Mouse (Mus musculus) lung, embryonic 15.5 days (tissue): Measurements from ENCODE around the gene Hnrnpa3. TPM values are rescaled to one million over a fixed set of nuclear protein-coding genes. Genes with fewer than 3 reads are reported as not detected.
"Not testable (repeated sequence)": the region's sequence is repeated elsewhere in the genome, so short reads cannot be mapped to it uniquely, and the experiment has no call there.

ENCODE experiments used
- ATAC-seq: fragments of 200-750 bp; cut with Nextera tagmentation; 2 replicates; pipeline ENCODE4 v1.8.0; 2017; ENCODE audit warnings: moderate number of reproducible peaks, borderline replicate concordance; ENCODE audit not compliant: low FRiP score, low TSS enrichment; ENCODE audit errors: extremely low read depth
- H3K27ac ChIP-seq: fragments of 300-500 bp; sonication (generic); 2 replicates; pipeline ENCODE4 v1.5.1; 2015; ENCODE audit warnings: moderate library complexity, mild to moderate bottlenecking, inconsistent platforms
- H3K27me3 ChIP-seq: fragments of 300-500 bp; sonication (generic); 2 replicates; pipeline ENCODE4 v1.6.1; 2015; ENCODE audit warnings: inconsistent platforms
- H3K36me3 ChIP-seq: fragments of 300-500 bp; sonication (generic); 2 replicates; pipeline ENCODE4 v1.6.1; 2015; ENCODE audit warnings: inconsistent platforms
- H3K4me1 ChIP-seq: fragments of 300-500 bp; sonication (generic); 2 replicates; pipeline ENCODE4 v1.6.1; 2015; ENCODE audit warnings: inconsistent platforms
- H3K4me2 ChIP-seq: fragments of 300-500 bp; sonication (generic); 2 replicates; pipeline ENCODE4 v1.6.1; 2015; ENCODE audit warnings: inconsistent platforms, mild to moderate bottlenecking, moderate library complexity
- H3K4me3 ChIP-seq: fragments of 300-500 bp; sonication (generic); 2 replicates; pipeline ENCODE4 v1.5.1; 2015; ENCODE audit warnings: mild to moderate bottlenecking, inconsistent platforms
- H3K9ac ChIP-seq: fragments of 300-500 bp; sonication (generic); 2 replicates; pipeline ENCODE4 v1.6.1; 2015; ENCODE audit warnings: inconsistent platforms
- H3K9me3 ChIP-seq: fragments of 300-500 bp; sonication (generic); 2 replicates; pipeline ENCODE4 v1.6.1; 2016; ENCODE audit warnings: inconsistent platforms
- WGBS: fragments of 180-500 bp; shearing (Covaris S2); methylation state at CpG from one replicate; pipeline ENCODE4 v1.1.7; 2015; 5-methylcytosine and 5-hydroxymethylcytosine counted together
- polyA plus RNA-seq: library from polyadenylated mRNA; unstranded; fragments of >200 nt; fragmentation: Nextera tagmentation; extraction: Ambion mirVana; gene quantifications from 2 replicates; pipeline ENCODE4 v1.2.1, GENCODE M21; 2015

Hnrnpa3 gene
- polyA plus RNA-seq = 378 and 410 TPM in 2 replicates

GRCm38 (mm10) chr2:75658727-75659628, at the start of gene Hnrnpa3:
Gene Hnrnpa3 (plus strand): TSS chr2:75659261.
- H3K36me3 ChIP-seq = peaks cover 17% of the 10 kb centered on the region
- WGBS = under 1% methylated on average over 97 of the region's 102 CpGs

GRCm38 (mm10) chr2:75609971-75610370, 49.1 kb upstream of the Hnrnpa3 start:
- ATAC-seq = 0 out of 2 replicates have a peak, but pooled peaks have one; percentile 9
- Histone ChIP-seq H3K4me1 (peaks cover 48% of the 10 kb centered on the region), H3K4me2 (peak overlapping the region; percentile 49), H3K27me3 (no peaks in the 10 kb centered on the region), H3K4me3 (peak overlapping the region; percentile 27; the same call in 1 of the 2 replicates), H3K9ac (no peak overlapping the region), H3K9me3 (no peaks in the 10 kb centered on the region), H3K36me3 (no peaks in the 10 kb centered on the region), H3K27ac (peak overlapping the region; percentile 68)
- 62% methylated on average over 15 of the region's 15 CpGs for WGBS

More at GRCm38 (mm10) chr2:75658727-75659628, at the start of gene Hnrnpa3:
- ATAC-seq = peak; percentile 96
- Histone ChIP-seq H3K27me3 (no peaks in the 10 kb centered on the region), H3K4me3 (peak within 1 kb of the TSS; percentile 66), H3K27ac (peak within 1 kb of the TSS; percentile 97), H3K4me1 (peaks cover 16% of the 10 kb centered on the region), H3K9ac (peak within 1 kb of the TSS; percentile 97), H3K4me2 (peak within 1 kb of the TSS; percentile 72), H3K9me3 (no peaks in the 10 kb centered on the region)

GRCm38 (mm10) chr2:75610602-75611001, 48.5 kb upstream of the Hnrnpa3 start:
- H3K4me3 ChIP-seq, H3K9me3 ChIP-seq, H3K27me3 ChIP-seq, H3K36me3 ChIP-seq, H3K9ac ChIP-seq, H3K4me2 ChIP-seq, H3K27ac ChIP-seq, ATAC-seq: not testable (repeated sequence)
- peaks cover 46% of the 10 kb centered on the region for H3K4me1 ChIP-seq
- WGBS = 76% methylated on average over 7 of the region's 7 CpGs

- Histone ChIP-seq H3K36me3 (no peaks in the 10 kb centered on the region), H3K9me3 (no peaks in the 10 kb centered on the region), H3K4me3 (no peak overlapping the region), H3K4me2 (no peak overlapping the region), H3K27me3 (no peaks in the 10 kb centered on the region), H3K27ac (no peak overlapping the region), H3K9ac (no peak overlapping the region), H3K4me1 (peaks cover 46% of the 10 kb centered on the region)
- no peak for ATAC-seq
- WGBS = 79% methylated on average over 15 of the region's 15 CpGs
Measured at GRCm38 (mm10) chr2:75611041-75611805, 47.8 kb upstream of the Hnrnpa3 start.

- Histone ChIP-seq H3K4me2 (no peak overlapping the region), H3K9ac (no peak overlapping the region), H3K27ac (no peak overlapping the region), H3K27me3 (no peaks in the 10 kb centered on the region), H3K4me1 (peaks cover 46% of the 10 kb centered on the region), H3K4me3 (no peak overlapping the region), H3K9me3 (no peaks in the 10 kb centered on the region), H3K36me3 (no peaks in the 10 kb centered on the region)
- 86% methylated on average over 2 of the region's 2 CpGs for WGBS
- no peak for ATAC-seq
Measured at GRCm38 (mm10) chr2:75612006-75612405, 47.1 kb upstream of the Hnrnpa3 start.

- Histone ChIP-seq H3K4me1 (peaks cover 39% of the 10 kb centered on the region), H3K27ac (peak overlapping the region; percentile 76), H3K27me3 (no peaks in the 10 kb centered on the region), H3K9me3 (no peaks in the 10 kb centered on the region), H3K4me2 (peak overlapping the region; percentile 42), H3K36me3 (no peaks in the 10 kb centered on the region), H3K4me3 (peak overlapping the region; percentile 13; the same call in 1 of the 2 replicates), H3K9ac (peak overlapping the region; percentile 10; the same call in 1 of the 2 replicates)
- ATAC-seq = peak; percentile 60
- 6% methylated on average over 14 of the region's 14 CpGs for WGBS
Measured at GRCm38 (mm10) chr2:75612981-75613567, 46.0 kb upstream of the Hnrnpa3 start.

GRCm38 (mm10) chr2:75614577-75614976, 44.5 kb upstream of the Hnrnpa3 start:
- Histone ChIP-seq H3K9ac (no peak overlapping the region), H3K27ac (no peak overlapping the region), H3K4me1 (peaks cover 33% of the 10 kb centered on the region), H3K4me2 (no peak overlapping the region), H3K27me3 (no peaks in the 10 kb centered on the region), H3K9me3 (no peaks in the 10 kb centered on the region), H3K36me3 (no peaks in the 10 kb centered on the region), H3K4me3 (no peak overlapping the region)
- WGBS = 82% methylated on average over 6 of the region's 6 CpGs
- no peak for ATAC-seq

GRCm38 (mm10) chr2:75616911-75617310, 42.1 kb upstream of the Hnrnpa3 start:
- Histone ChIP-seq H3K9ac (no peak overlapping the region), H3K27ac (no peak overlapping the region)
- 90% methylated on average over 8 of the region's 8 CpGs for WGBS

GRCm38 (mm10) chr2:75618712-75619111, 40.3 kb upstream of the Hnrnpa3 start:
- peak; percentile 74; the same call in 1 of the 2 replicates for ATAC-seq
- H3K27ac ChIP-seq = peak overlapping the region; percentile 60
- no peak overlapping the region for H3K4me3 ChIP-seq
- 31% methylated on average over 6 of the region's 6 CpGs for WGBS
- no peak overlapping the region for H3K4me2 ChIP-seq
- H3K36me3 ChIP-seq = no peaks in the 10 kb centered on the region
- no peaks in the 10 kb centered on the region for H3K9me3 ChIP-seq
- no peaks in the 10 kb centered on the region for H3K27me3 ChIP-seq
- H3K4me1 ChIP-seq = peaks cover 13% of the 10 kb centered on the region
- no peak overlapping the region for H3K9ac ChIP-seq

More at GRCm38 (mm10) chr2:75616911-75617310, 42.1 kb upstream of the Hnrnpa3 start:
- Histone ChIP-seq H3K36me3 (no peaks in the 10 kb centered on the region), H3K9me3 (no peaks in the 10 kb centered on the region), H3K27me3 (no peaks in the 10 kb centered on the region), H3K4me1 (peaks cover 22% of the 10 kb centered on the region), H3K4me3 (no peak overlapping the region), H3K4me2 (no peak overlapping the region)
- no peak for ATAC-seq

GRCm38 (mm10) chr2:75621873-75622654, 37.0 kb upstream of the Hnrnpa3 start:
- no peaks in the 10 kb centered on the region for H3K36me3 ChIP-seq
- 63% methylated on average over 14 of the region's 14 CpGs for WGBS
- H3K4me2 ChIP-seq = no peak overlapping the region
- no peaks in the 10 kb centered on the region for H3K27me3 ChIP-seq
- H3K4me1 ChIP-seq = peaks cover 13% of the 10 kb centered on the region
- no peaks in the 10 kb centered on the region for H3K9me3 ChIP-seq
- H3K9ac ChIP-seq = no peak overlapping the region
- ATAC-seq = no peak
- no peak overlapping the region for H3K4me3 ChIP-seq
- H3K27ac ChIP-seq = no peak overlapping the region

- no peak overlapping the region for H3K27ac ChIP-seq
- H3K4me1 ChIP-seq = peaks cover 10% of the 10 kb centered on the region; the same call in 1 of the 2 replicates
- no peak overlapping the region for H3K9ac ChIP-seq
- H3K4me3 ChIP-seq = no peak overlapping the region
- WGBS = 63% methylated on average over 3 of the region's 3 CpGs
- no peaks in the 10 kb centered on the region for H3K27me3 ChIP-seq
- no peaks in the 10 kb centered on the region for H3K9me3 ChIP-seq
- H3K4me2 ChIP-seq = no peak overlapping the region
- no peak for ATAC-seq
- no peaks in the 10 kb centered on the region for H3K36me3 ChIP-seq
Measured at GRCm38 (mm10) chr2:75625086-75625485, 34.0 kb upstream of the Hnrnpa3 start.
